Mouse (Mus musculus): ENCODE data around the gene Olfr457.
"Not testable (repeated sequence)": the region's sequence is repeated elsewhere in the genome, so short reads cannot be mapped to it uniquely, and the experiment has no call there.

Gene Olfr457

DNA sequence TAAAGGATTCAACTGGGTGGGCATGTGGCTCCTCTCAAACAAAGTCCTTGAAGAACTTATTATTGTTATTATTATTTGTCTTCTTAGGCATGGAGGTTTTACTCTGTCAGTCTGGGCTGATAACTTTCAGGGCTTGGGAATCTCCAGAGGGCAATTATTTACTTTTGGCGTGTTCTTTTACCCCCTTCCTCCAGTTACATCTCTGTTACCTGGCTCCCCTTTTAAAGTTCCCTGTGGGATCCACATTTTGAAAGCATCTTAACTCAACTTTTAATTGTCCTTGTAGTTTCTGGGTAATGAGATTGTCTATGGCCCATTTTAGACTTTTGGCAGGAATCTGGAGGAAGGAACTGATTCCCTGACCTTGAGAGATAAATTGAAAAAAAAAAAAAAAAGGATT lies at the start of gene Olfr457:
Gene Olfr457, minus strand, starts transcription at position 101 of the 400 bp plus-strand sequence.
- DNase-seq (ENCODE audit: low read depth in 2 of 2, low spot score in 2 of 2) = no peak

DNA sequence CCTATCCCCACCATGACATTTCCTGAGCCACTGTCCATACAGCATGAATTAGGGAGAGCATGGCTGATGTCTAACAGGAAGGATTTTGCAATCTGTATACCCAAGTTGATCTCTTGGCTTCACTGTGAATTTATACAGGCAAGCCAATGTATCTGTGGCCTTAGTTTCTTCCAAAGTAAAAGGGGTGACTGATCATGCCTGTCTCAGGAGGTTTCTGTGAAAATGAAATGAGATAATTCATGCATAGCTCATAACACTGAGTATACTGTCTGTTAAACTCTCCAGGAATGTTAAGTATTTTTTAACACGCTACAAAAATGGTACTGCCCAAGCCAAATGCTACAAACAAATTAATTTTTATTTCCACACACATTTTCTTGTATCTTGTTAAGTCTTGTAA lies 37.3 kb upstream of the Olfr457 start:
- DNase-seq (ENCODE audit: low read depth in 2 of 2, low spot score in 2 of 2) = no peak

DNA sequence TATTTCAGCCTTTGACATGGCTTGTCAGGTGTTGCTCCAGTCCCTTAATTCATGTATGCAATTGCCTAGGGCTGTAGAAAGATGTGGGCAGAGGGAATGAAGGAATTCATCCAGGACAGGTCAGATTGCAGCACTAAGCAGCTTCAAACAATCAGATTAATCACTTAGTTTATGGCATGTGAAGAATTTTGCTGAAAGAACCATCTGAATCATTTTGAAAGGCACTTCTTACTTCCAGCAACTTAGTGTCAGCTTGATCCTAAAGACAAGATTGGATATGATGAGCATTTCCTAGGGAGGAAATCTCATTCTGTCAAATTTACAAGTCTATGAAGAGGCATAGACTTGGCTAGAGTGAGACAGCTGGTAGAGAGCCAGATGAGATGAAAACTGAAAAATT lies 33.2 kb upstream of the Olfr457 start:
- no peak for DNase-seq (ENCODE audit: low read depth in 2 of 2, low spot score in 2 of 2)

DNA sequence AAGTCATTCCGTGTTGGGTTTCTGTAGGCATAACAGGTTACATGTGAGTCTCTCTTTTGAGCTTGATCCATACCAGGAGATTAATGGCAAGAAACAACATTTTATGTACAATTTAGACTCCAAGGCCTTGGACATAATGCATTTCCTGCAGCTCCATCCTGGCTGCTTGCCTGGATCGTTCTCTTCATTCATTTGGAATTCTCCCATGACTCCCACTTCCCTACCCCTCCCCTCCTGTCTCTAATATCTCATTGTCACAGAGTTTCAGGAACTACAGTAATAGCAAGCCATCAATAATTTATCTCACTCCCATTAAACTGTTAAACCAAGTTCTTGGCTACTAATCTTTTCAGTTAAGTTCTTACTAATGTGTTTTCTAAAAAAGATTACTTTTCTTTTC lies 27.3 kb upstream of the Olfr457 start:
- DNase-seq (ENCODE audit: low read depth in 2 of 2, low spot score in 2 of 2) = no peak

DNA sequence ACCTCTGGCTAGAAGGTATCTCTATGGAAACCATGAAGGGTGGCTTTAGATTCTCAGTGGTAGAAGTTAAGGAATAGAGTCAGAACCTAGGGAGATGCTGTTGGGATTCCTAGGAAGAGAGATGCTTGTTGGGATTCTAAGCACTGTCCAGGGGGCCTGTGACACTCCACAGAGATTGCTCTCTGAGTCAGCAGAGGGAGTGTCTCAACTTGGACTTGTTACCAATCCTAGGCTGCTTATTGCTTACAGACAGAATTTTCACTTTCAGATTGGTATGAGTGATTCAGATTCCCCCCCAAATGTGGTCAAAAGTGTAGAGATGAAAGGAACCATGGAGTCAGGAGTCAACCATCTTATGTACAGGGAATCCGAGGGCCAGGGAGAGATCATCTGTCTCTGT lies 13.6 kb upstream of the Olfr457 start:
- no peak for DNase-seq (ENCODE audit: low read depth in 2 of 2, low spot score in 2 of 2)

DNA sequence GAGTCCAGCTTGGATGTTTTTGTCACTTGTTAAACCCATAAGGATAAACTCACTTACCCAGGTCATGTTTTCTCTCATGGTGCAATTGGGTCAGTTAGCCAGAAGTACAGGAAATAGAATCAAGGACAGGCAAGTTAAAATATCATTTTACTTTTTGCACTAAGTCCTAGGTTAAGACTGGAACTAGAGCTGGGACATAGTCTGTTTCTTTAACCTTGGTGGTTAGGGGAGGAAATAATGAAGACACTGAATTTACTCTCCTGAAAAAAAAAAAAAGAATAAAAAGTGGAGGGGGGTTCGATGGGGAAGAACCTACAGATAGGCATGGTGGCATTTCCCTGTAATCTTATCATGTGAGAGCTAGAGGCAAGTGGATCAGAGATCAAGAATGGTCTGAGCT lies 11.0 kb upstream of the Olfr457 start, which contains the start of gene Olfr456:
Gene Olfr456, minus strand, starts transcription at position 101 of the 400 bp plus-strand sequence.
- DNase-seq (ENCODE audit: low read depth in 2 of 2, low spot score in 2 of 2) = no peak

DNA sequence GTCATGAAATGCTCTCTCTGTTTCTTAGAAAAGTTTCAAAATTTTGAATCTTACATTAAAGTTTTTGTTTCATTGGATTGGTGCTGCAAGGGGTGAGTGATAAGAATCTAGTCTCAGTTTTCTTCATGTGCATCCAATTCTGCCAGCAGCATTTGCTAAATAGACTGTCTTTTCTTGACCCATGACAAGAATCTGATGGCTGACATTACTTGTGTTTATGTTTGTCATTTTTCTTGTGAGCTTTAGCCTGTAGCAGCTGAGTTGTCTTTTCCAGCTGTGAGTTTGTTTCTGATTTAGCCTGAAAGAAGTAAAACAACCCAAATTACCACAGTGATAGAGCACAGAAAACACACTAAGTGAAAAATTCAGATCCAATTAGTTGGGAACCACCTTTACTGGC lies 8.5 kb upstream of the Olfr457 start:
- DNase-seq (ENCODE audit: low read depth in 2 of 2, low spot score in 2 of 2) = no peak

DNA sequence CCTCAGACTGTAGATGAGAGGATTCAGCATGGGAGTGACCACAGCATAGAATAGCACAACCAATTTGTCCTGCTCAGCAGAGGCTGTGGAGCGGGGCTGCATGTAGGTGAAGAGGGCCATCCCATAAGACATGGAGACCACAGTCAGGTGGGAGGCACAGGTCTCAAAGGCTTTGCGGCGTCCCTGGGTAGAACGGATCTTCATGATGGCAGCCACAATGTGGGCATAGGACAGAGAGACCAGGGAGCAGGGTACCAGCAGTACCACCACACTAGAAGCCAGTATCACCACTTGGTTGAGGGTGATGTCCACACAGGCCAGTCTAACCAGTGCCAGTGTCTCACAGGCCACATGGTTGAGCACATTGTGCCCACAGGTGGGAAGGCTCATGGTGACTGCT lies 4.8 kb downstream of the Olfr457 start:
- DNase-seq (ENCODE audit: low read depth in 2 of 2, low spot score in 2 of 2) = not testable (repeated sequence)

DNA sequence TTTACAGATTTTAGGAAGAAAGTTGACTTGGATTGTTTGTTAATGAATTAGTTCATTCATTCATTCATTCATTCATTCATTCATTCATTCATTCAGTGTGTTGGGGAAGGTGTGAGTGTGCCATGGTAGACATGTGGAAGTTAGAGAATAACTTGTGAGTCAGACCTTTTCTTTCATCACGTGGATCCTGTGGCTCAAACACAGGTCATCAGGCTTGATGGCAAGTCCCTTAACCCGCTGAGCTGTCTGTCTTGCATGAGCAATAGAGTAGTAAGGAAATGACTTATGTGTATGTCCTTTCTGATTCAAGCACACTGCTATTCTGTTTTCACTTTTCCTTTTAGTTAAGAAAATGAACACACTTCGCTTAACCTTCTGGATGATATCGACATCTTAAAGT lies 5.6 kb downstream of the Olfr457 start:
- DNase-seq (ENCODE audit: low read depth in 2 of 2, low spot score in 2 of 2) = no peak

DNA sequence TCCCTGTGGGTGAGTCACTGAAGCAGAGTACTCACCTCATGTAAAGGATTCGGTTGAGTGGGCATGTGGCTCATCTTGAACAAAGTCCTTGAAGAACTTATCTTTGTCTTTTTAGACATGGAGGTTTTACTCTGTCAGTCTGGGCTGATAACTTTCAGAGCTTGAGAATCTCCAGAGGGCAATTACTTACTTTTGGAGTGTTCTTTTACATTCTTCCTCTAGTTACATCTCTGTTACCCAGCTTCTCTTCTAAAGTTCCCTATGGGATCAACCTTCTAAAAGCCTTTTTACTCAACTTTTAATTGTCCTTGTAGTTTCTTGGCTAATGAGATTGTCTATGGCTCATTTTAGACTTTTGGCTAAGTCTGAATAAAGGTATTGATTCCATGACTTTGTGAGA lies 11.0 kb downstream of the Olfr457 start, which contains the start of gene Olfr458:
Gene Olfr458, minus strand, starts transcription at position 101 of the 400 bp plus-strand sequence.
- DNase-seq (ENCODE audit: low read depth in 2 of 2, low spot score in 2 of 2) = no peak

DNA sequence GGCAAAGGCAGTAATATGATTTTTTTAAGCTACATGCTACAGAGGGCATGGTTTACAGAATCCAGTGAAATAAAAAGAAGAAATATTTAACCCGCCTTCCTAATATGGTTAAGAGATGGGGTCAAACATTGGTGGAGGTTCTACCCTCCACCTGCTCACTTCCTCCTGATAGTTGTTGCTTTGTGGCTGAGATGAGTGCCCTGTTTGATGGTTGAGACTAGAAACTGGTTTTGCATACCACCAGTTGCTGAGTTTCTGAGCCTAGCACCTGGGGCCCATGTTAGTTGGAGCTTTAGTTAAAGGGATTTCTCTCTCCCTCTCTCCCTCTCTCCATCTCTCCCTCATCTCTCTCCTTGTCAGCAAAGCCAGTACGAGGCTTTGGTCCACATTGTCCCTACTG lies 28.8 kb downstream of the Olfr457 start:
- DNase-seq (ENCODE audit: low read depth in 2 of 2, low spot score in 2 of 2) = no peak

DNA sequence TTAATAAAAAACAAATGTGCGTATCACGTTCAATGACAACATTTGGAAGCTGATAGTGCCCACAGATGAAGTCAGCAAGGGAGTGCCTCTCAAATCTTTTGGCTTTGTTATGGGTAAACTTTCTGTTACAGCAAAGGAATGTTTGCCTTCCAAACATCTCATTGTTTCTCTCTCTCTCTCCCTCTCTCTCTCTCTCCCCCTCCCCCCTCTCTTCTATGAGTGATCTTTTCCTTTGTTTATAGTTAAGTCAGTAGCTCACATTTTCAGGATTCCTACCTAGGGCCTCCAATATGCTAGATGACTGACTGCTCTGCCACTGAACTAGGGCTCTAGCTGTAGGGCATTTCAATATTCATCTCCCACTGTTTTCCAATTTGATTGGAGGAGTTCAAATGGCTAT lies 31.6 kb downstream of the Olfr457 start:
- no peak for DNase-seq (ENCODE audit: low read depth in 2 of 2, low spot score in 2 of 2)

DNA sequence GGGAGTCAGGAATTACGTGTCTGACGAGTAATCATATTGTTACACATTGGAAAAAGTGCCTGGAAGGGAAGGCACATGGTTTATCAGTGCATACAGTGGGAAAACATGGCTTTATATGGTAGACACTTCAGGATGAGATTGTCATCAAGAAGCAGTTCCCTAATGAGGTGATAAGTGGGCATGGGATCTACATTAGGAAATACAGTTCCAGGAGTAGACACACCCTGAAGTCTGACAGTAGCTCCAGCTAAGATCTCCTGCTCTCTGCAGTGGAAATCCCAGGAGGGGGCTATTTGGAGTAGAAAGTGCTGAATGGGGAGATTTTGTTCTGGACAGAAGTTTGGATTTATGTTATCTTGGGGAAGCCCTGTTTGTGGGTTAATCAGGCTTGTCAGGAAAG lies 34.7 kb downstream of the Olfr457 start:
- no peak for DNase-seq (ENCODE audit: low read depth in 2 of 2, low spot score in 2 of 2)

DNA sequence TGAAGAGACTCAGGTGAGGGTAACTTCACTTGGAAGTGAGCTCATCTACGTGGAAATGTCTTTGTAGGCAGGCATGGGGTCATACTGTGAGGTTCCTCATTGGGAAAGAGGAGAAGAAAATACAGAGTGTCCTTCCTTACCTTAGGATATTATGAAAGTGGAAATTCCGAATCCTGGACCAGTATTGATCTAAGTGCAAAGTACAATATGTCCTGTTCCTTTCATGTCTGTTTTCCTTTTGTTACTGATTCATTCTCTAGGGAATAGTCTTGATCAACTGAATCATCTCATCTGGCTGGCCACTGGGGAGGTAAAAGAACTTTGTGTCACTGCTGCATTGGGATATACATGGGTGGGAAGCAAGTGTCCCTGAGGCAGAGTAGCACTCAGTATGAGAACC lies 40.6 kb downstream of the Olfr457 start:
- no peak for DNase-seq (ENCODE audit: low read depth in 2 of 2, low spot score in 2 of 2)

DNA sequence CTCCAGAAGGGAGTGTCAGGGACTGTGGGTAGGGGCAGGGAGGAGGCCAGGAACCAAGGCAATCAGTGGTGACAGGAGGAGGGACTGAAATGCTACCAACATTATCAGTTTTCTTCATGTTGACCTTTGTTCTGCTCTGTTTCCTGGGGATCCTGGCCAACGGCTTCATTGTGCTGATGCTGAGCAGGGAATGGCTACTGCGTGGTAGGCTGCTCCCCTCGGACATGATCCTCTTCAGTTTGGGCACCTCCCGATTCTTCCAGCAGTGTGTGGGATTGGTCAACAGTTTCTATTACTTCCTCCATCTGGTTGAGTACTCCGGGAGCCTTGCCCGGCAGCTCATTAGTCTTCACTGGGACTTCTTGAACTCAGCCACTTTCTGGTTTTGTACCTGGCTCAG lies 41.7 kb downstream of the Olfr457 start, which contains the start of gene Tas2r126:
Gene Tas2r126, plus strand, starts transcription at position 90 of the 400 bp plus-strand sequence.
- no peak for DNase-seq (ENCODE audit: low read depth in 2 of 2, low spot score in 2 of 2)

DNA sequence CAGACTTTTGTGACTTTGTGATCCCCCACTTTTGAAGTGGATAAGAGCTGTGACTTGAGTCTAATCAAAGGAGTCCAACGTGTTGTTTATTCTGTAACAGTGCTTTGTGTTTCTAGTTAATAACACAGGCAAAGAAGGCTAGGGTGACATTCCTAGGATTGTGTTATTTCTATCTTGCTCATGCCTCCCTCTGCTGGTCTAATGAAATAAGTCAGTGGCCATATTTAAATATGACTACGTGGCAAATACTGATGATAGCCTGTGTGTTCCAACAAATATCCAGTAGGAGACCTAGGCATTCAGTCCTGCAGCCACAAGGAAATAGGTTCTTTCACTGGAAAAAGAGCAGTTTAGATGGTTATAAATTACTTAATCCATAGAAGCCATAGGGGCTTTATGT lies 42.6 kb downstream of the Olfr457 start:
- DNase-seq (ENCODE audit: low read depth in 2 of 2, low spot score in 2 of 2) = no peak

DNA sequence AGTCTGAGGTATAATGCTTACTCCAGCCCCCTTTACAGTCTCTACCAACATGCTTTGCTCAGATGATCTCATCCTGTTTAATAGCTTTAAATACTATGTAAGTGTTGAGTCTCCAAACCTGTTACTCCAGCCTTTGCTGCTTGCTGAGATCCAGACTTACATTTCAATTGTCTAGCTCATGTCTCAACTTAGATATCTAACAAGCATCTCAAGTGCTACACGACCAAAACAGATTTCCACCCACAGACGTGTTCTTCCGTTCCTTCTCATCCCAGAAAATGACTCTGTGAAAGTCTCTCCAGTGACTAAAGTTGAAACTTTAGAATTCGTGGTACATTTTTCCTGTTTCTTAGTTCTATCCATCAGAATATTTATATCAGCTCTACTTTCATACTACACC lies 49.8 kb downstream of the Olfr457 start:
- no peak for DNase-seq (ENCODE audit: low read depth in 2 of 2, low spot score in 2 of 2)

DNA sequence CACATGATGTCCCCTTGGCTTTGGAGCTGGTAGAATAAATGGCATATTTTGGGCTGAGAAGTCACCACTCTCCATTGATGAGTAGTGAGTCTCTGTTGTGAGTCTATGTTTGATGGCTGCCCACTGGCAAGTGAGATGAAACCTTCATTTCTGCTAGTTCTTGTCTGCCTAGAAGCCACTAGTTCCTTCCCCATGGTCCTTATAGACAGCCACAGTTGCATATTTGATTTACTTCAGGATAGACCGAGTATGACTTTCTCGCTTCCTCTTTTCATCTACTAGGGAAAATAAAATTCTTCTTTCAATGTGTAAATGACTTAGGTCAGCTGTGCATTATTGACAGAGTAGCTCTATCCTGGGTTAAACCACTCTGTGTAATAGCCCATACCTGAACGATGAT lies 51.7 kb downstream of the Olfr457 start:
- no peak for DNase-seq (ENCODE audit: low read depth in 2 of 2, low spot score in 2 of 2)

DNA sequence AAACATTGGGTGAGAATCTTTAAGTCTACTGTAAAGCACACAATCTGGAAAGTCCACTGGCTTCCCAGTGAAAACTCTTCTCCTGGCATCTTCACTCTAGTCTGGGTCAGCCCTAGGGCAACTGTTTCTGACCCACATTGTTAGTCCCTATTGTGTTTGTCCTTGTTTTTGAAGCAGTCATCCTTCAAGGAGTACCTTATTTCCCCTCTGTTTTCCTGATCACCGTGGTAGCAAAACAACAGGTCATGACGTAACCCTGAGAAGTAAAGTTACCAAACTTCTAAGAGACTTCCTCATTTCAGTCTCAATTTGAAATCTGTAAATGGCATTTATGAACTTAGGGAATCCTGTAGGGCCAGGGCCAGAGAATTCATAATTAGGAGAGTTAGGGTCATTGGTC lies 54.7 kb downstream of the Olfr457 start:
- no peak for DNase-seq (ENCODE audit: low read depth in 2 of 2, low spot score in 2 of 2)

DNA sequence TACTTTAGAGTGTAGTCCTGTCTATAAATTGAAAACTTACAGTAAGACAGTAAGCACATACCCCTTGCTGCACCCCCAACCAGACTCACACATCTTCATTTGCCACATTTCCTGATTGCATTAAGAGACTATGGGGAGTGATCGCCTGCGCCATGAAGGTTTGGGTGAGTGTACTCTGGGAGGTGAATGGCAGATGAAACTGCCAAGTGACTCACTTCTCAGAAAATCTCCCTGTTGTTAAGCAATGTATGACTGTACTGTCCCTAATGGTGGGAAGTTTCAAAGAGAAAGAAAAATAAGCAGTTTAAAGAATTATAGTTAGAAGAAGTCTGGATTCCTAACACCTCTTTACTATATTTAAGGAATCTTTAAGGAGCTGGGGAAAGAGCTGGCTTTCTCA lies 56.7 kb downstream of the Olfr457 start:
- DNase-seq (ENCODE audit: low read depth in 2 of 2, low spot score in 2 of 2) = no peak

Measured in CD8-positive naive resting alpha-beta T cell, adult 2 months (primary cell).